Mouse (Mus musculus) lung, embryonic 16.5 days (tissue): Measurements from ENCODE around the gene Copa. TPM values are rescaled to one million over a fixed set of nuclear protein-coding genes. Genes with fewer than 3 reads are reported as not detected.

Experiments
- ATAC-seq: fragments of 200-750 bp; cut with Nextera tagmentation; 2 replicates; pipeline ENCODE4 v1.8.0; 2017; ENCODE audit warnings: low read depth, mild to moderate bottlenecking, moderate library complexity
- H3K27ac ChIP-seq: fragments of 300-500 bp; sonication (generic); 2 replicates; pipeline ENCODE4 v1.5.1; 2014; ENCODE audit warnings: mild to moderate bottlenecking, control low read depth, low read length
- H3K27me3 ChIP-seq: fragments of 300-500 bp; sonication (generic); 2 replicates; pipeline ENCODE4 v1.6.1; 2014; ENCODE audit warnings: low read depth, low read length, mixed read lengths; ENCODE audit not compliant: control insufficient read depth, insufficient read depth
- H3K36me3 ChIP-seq: fragments of 300-500 bp; sonication (generic); 2 replicates; pipeline ENCODE4 v1.6.1; 2014; ENCODE audit warnings: low read length; ENCODE audit not compliant: control insufficient read depth, insufficient read depth
- H3K4me1 ChIP-seq: fragments of 300-500 bp; sonication (generic); replicated peaks from 2 replicates; pipeline ENCODE4 v1.6.1; 2014; ENCODE audit warnings: low read length, mixed read lengths; ENCODE audit not compliant: control insufficient read depth, insufficient read depth
- H3K4me2 ChIP-seq: fragments of 300-500 bp; sonication (generic); 2 replicates; pipeline ENCODE4 v1.6.1; 2014; ENCODE audit warnings: low read depth, low read length, control low read depth
- H3K4me3 ChIP-seq: fragments of 300-500 bp; sonication (generic); 2 replicates; pipeline ENCODE4 v1.5.1; 2014; ENCODE audit warnings: mild to moderate bottlenecking, low read length, control low read depth
- H3K9ac ChIP-seq: fragments of 300-500 bp; sonication (generic); 2 replicates; pipeline ENCODE4 v1.6.1; 2014; ENCODE audit warnings: low read length, control low read depth
- H3K9me3 ChIP-seq: fragments of 300-500 bp; sonication (generic); 2 replicates; pipeline ENCODE4 v1.6.1; 2016; ENCODE audit warnings: low read length; ENCODE audit not compliant: control insufficient read depth
- WGBS: fragments of 180-500 bp; shearing (Covaris S2); extraction: QIAGEN DNeasy Blood & Tissue Kit; methylation state at CpG from one replicate; pipeline ENCODE4 v1.1.7; 2014; 5-methylcytosine and 5-hydroxymethylcytosine counted together
- polyA plus RNA-seq: library from polyadenylated mRNA; unstranded; fragments of >200 nt; fragmentation: Nextera tagmentation; extraction: Ambion mirVana; gene quantifications from 2 replicates; pipeline ENCODE4 v1.2.1, GENCODE M21; 2015

Gene Copa
- polyA plus RNA-seq, 1 experiment from 2014 or later = 253 TPM

DNA sequence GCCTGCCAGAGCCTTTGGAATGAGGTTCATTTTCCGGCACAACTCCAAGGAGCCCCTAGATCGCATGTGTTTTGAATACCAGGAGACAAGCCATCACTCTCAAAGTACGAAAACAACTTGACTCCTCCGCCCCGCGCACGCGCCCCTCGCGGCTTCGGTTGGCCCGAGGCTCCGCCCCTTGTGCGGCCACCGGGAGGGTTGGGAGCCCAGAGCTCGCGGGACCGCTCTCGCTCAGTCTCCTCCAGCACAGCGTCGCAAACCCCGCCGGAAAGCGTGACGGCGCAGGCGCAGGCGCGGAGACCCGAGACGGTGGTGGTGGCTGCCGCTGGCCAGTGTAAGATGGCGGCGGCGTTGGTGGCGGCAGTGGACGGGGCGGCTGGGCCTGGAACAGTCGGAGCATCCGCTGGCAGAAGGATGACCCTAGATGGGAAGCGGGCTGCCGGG, 65.5 kb downstream of the Copa start, which contains the start of gene Dcaf8:
Gene Dcaf8, plus strand, starts transcription at position 250 of the 444 bp plus-strand sequence.
- Histone ChIP-seq H3K27ac (peak within 1 kb of the TSS; percentile 95), H3K9me3 (no peaks in the 10 kb centered on the region), H3K4me3 (peak within 1 kb of the TSS; percentile 94), H3K36me3 (peaks cover 14% of the 10 kb centered on the region), H3K27me3 (no peaks in the 10 kb centered on the region), H3K4me1 (peaks cover 16% of the 10 kb centered on the region), H3K4me2 (peak within 1 kb of the TSS; percentile 76), H3K9ac (peak within 1 kb of the TSS; percentile 100)
- under 1% methylated on average over 40 of the region's 42 CpGs for WGBS
- ATAC-seq = peak; percentile 99

GRCm38 (mm10) chr1:172148279-172148954, 66.1 kb downstream of the Copa start:
- peaks cover 14% of the 10 kb centered on the region for H3K36me3 ChIP-seq
- H3K9ac ChIP-seq = peak overlapping the region; percentile 100
- H3K27ac ChIP-seq = peak overlapping the region; percentile 95
- H3K4me1 ChIP-seq = peaks cover 16% of the 10 kb centered on the region
- H3K4me3 ChIP-seq = peak overlapping the region; percentile 94
- H3K4me2 ChIP-seq = peak overlapping the region; percentile 76
- ATAC-seq = peak; percentile 50; the same call in 1 of the 2 replicates
- WGBS = under 1% methylated on average over 36 of the region's 40 CpGs
- H3K27me3 ChIP-seq = no peaks in the 10 kb centered on the region
- no peaks in the 10 kb centered on the region for H3K9me3 ChIP-seq

GRCm38 (mm10) chr1:172148955-172149815, 66.9 kb downstream of the Copa start:
- Histone ChIP-seq H3K9ac (peak overlapping the region; percentile 100), H3K4me1 (peaks cover 16% of the 10 kb centered on the region), H3K9me3 (no peaks in the 10 kb centered on the region), H3K27ac (peak overlapping the region; percentile 95), H3K4me3 (peak overlapping the region; percentile 94), H3K36me3 (peaks cover 18% of the 10 kb centered on the region), H3K27me3 (no peaks in the 10 kb centered on the region), H3K4me2 (peak overlapping the region; percentile 76)
- WGBS = 4% methylated on average over 19 of the region's 19 CpGs
- ATAC-seq = no peak

DNA sequence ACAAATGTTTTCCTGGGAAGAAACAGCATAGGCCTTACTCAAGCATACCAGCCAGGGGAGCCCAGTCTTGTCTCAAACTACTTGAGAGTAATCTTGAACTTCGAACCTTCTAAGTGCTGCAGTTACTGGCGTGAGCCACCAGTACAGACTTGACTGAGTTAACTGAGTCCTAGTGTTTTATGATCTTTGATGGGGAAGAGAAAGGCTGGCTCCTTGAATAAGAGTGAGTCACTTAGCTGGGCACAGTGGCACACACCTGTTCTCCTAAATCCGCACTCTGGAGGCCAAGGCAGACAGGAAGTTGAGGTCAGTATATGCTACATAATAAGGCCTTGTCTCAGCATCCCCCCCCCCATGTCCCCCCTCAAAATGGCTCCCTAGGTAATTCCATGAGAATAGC, 72.2 kb downstream of the Copa start:
- WGBS = 81% methylated on average over 3 of the region's 3 CpGs
- no peaks in the 10 kb centered on the region for H3K9me3 ChIP-seq
- no peak for ATAC-seq
- peaks cover 23% of the 10 kb centered on the region for H3K36me3 ChIP-seq
- peaks cover 8% of the 10 kb centered on the region for H3K4me1 ChIP-seq
- H3K27ac ChIP-seq = no peak overlapping the region
- H3K4me2 ChIP-seq = no peak overlapping the region
- H3K27me3 ChIP-seq = no peaks in the 10 kb centered on the region
- H3K9ac ChIP-seq = no peak overlapping the region
- no peak overlapping the region for H3K4me3 ChIP-seq

DNA sequence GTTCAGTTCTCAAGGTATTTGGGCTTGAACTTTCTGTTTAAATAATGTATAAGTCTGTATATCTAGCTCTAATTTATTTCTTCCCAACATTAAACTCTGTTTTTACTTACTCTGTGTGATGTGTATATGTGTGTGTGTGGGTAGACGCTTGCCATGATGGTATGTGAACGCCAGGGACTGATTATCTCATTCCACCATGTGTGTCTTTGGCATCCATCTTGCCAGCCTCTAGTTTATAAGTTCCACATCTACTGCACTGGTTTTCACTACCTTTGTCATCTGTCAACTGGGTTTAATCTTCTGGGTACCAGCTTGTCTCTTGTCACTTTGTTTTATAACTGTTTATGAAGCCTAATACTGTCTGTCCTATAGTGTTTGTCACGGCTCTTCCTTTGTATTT, 73.2 kb downstream of the Copa start:
- Histone ChIP-seq H3K4me3 (no peak overlapping the region), H3K36me3 (peaks cover 22% of the 10 kb centered on the region), H3K9ac (no peak overlapping the region), H3K27ac (no peak overlapping the region), H3K4me1 (peaks cover 4% of the 10 kb centered on the region; the same call in 1 of the 2 replicates), H3K27me3 (no peaks in the 10 kb centered on the region), H3K4me2 (no peak overlapping the region), H3K9me3 (no peaks in the 10 kb centered on the region)
- 86% methylated on average over 3 of the region's 3 CpGs for WGBS
- ATAC-seq = no peak

DNA sequence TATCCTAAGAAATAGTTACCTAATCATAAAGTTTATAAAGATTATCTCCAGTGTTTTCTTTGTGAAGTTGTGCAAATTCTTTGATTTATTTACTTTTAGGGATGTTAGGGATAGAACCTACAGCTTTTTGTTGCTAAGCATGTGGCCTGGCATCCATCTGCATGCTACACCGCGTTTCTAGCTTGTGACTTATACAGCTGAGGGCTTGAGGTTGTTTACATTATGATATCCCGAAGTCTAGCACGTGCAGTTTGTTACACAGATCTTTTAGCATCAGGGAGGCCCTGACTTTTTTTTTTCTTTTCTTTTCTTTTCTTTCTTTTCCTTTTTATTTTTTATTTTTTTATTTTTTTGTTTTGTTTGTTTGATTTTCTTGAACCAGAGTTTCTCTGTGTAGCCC, 77.6 kb downstream of the Copa start:
- Histone ChIP-seq H3K4me2 (no peak overlapping the region), H3K4me3 (no peak overlapping the region), H3K27ac (no peak overlapping the region), H3K9me3 (no peaks in the 10 kb centered on the region), H3K27me3 (no peaks in the 10 kb centered on the region), H3K36me3 (no peaks in the 10 kb centered on the region), H3K9ac (no peak overlapping the region), H3K4me1 (peaks cover 4% of the 10 kb centered on the region; the same call in 1 of the 2 replicates)
- 13% methylated on average over 4 of the region's 4 CpGs for WGBS
- ATAC-seq = no peak

GRCm38 (mm10) chr1:172160508-172160907, 78.2 kb downstream of the Copa start:
- no peak for ATAC-seq
- Histone ChIP-seq H3K9me3 (no peaks in the 10 kb centered on the region), H3K4me1 (peaks cover 4% of the 10 kb centered on the region; the same call in 1 of the 2 replicates), H3K36me3 (no peaks in the 10 kb centered on the region), H3K27me3 (no peaks in the 10 kb centered on the region), H3K4me3 (no peak overlapping the region), H3K9ac (no peak overlapping the region), H3K4me2 (no peak overlapping the region), H3K27ac (no peak overlapping the region)

GRCm38 (mm10) chr1:172162009-172162408, 79.7 kb downstream of the Copa start:
- no peak for ATAC-seq
- Histone ChIP-seq H3K9me3 (no peaks in the 10 kb centered on the region), H3K36me3 (peaks cover 6% of the 10 kb centered on the region), H3K4me1 (peaks cover 4% of the 10 kb centered on the region; the same call in 1 of the 2 replicates), H3K4me2 (no peak overlapping the region), H3K27ac (no peak overlapping the region), H3K27me3 (no peaks in the 10 kb centered on the region), H3K9ac (no peak overlapping the region), H3K4me3 (no peak overlapping the region)
- 84% methylated on average over 1 of the region's 1 CpGs for WGBS

DNA sequence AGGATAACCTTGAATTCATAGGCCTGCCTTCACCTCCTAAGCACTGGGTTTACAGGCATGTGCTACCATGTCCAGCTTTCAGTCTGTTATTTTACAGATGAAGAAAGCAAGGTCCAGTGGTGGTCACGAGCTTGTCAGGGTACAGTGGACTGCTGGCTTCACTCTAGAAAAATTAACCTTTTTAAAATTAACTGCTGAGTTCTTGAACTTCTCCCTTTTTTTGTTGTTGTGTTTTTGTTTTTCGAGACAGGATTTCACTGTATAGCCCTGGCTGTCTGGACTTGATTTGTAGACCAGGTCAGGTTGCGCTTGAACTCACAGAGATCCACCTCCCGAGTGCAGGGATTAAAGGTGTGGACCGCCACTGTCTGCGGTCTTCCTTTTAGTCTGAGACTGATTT, 80.6 kb downstream of the Copa start:
- H3K9me3 ChIP-seq = no peaks in the 10 kb centered on the region
- no peak overlapping the region for H3K27ac ChIP-seq
- H3K27me3 ChIP-seq = no peaks in the 10 kb centered on the region
- no peak for ATAC-seq
- no peak overlapping the region for H3K4me3 ChIP-seq
- H3K36me3 ChIP-seq = peaks cover 14% of the 10 kb centered on the region
- no peak overlapping the region for H3K9ac ChIP-seq
- H3K4me1 ChIP-seq = peaks cover 4% of the 10 kb centered on the region; the same call in 1 of the 2 replicates
- 88% methylated on average over 6 of the region's 6 CpGs for WGBS
- no peak overlapping the region for H3K4me2 ChIP-seq
